Mouse (Mus musculus) frontal cortex, postnatal 10 days (tissue): ENCODE data around the gene Pglyrp1.
A peak's percentile ranks its signal among the peaks of the same experiment; 100 is the strongest.

Experiments
- DNase-seq, 2 experiments: peaks; one replicate each; pipeline ENCODE4 v3.0.0; 2022; ENCODE audit warnings: low spot score in 2 of 2, mixed read lengths in 1 of 2

Gene Pglyrp1

GRCm38 (mm10) chr7:18926041-18926790 is 55.1 kb downstream of the Pglyrp1 start:
- peak; percentile 54 to 67 for DNase-seq

- no peak for DNase-seq
Measured at GRCm38 (mm10) chr7:18926911-18927310, 55.8 kb downstream of the Pglyrp1 start.

- no peak for DNase-seq
Measured at GRCm38 (mm10) chr7:18927759-18928158, 56.6 kb downstream of the Pglyrp1 start.
